Mouse (Mus musculus): Measurements from ENCODE around the gene Pakap.

Gene Pakap

GRCm38 (mm10) chr4:57674351-57674750, 106.4 kb downstream of the Pakap start:
- in situ Hi-C loops (cut with MboI) = loop anchor here (5.0 kb wide), 1 partner anchor 208 kb away; no protein-coding TSS in a partner anchor

GRCm38 (mm10) chr4:57675387-57675786, 107.4 kb downstream of the Pakap start:
- in situ Hi-C loops (cut with MboI) = no loop called here

GRCm38 (mm10) chr4:57677916-57678315, 109.9 kb downstream of the Pakap start:
- in situ Hi-C loops (cut with MboI) = no loop called here

DNA sequence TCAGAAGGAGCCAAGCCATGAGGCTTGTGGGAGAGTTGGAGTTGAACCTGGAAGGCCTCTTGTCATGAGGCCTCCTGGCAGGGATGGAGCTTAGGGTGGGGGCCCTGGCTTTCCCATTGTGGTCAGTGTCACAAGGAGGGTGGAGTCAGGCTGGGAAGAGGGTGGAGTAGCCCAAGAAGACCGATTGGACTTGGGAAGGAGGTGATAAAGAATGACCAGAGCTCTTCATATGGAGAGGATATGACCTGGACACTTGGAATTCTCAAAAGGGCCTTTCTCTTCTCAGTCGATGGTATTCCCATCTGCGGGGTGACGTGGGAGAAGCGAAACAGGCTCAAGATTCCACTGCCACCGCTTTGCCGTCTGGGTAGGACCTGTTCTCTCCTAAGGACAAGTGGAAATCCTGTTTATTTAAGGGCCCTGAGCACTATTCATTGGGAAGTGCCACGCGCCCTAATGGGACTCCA, 111.0 kb downstream of the Pakap start:
- in situ Hi-C loops (cut with MboI) = no loop called here

DNA sequence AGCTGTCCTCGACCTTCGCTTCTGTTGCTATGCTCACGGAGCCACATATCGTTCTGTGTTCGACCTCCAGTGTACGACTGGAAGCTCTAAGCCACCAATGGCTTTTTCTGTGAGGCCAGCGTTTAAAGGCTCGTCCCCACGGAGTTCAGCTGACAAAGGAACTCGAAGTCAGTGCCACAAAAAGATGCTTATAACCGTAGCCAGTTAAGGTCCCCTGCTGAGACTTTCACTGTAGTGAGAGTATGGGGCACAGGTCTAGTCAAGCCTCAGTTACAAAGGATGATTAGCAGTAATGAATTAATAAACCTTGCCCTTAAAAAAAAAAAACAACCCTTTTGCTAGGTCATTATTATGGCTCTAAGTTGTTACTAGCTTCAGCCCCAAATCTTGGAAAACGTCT, 112.2 kb downstream of the Pakap start:
- in situ Hi-C loops (cut with MboI) = no loop called here

DNA sequence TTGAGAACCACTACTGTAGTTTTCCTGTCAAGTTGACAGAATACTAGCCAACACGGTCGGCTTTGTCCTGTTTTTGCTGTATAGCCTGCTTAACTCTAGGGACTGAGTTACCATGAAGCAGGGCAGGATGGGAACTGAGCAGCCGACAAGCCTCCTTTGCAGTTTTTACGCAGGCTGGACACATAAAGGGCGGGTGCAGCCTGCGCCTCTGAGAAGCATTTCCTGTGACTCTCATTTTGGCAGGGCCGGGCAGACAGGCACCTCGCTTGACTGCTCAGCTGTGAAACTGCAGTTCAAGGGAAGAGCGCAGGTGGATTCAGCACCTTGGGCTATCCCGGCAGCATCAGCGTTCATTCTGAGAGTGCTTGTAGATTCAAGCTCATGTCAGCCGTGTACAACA, 113.5 kb downstream of the Pakap start:
- in situ Hi-C loops (cut with MboI) = no loop called here

DNA sequence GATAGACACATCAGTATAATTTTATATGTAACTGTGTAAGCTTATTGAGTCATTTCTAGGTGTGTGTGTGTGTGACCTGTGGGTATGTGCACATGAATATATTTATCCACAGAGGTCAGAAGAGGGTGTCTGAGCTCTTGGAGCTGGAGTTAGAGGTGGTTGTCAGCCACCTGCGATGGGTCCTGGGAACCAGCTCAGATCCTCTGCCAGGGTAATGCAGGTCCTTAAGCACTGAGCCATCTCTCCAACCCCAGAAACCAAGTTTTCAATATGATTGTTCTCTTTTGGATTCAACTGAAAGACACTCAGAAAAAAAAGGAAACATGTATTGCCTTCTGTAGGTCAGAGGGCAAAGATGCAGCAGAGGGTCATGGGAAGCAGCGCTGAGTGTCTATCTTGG, 114.4 kb downstream of the Pakap start:
- in situ Hi-C loops (cut with MboI) = no loop called here

DNA sequence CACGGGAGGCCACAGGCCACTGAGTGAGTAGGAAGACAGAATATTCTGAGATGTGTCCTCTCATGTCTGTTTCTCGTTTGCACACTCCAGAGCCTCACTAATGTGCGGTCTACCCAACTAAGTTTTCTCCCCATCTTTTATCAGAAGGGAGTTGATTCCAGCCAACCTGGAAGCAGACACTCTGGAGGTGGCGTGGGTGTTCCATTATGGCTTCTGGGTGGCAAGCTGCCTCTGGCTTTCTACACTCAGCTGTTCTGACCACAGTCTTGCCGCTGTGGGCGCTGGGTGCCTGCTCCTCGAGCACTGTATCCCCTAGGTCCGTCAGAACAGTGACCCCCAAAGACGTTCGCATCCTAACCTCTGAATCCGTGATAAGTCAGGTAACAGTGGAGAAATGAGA, 115.0 kb downstream of the Pakap start:
- in situ Hi-C loops (cut with MboI) = no loop called here

GRCm38 (mm10) chr4:57684676-57685215, 116.8 kb downstream of the Pakap start:
- in situ Hi-C loops (cut with MboI) = no loop called here

DNA sequence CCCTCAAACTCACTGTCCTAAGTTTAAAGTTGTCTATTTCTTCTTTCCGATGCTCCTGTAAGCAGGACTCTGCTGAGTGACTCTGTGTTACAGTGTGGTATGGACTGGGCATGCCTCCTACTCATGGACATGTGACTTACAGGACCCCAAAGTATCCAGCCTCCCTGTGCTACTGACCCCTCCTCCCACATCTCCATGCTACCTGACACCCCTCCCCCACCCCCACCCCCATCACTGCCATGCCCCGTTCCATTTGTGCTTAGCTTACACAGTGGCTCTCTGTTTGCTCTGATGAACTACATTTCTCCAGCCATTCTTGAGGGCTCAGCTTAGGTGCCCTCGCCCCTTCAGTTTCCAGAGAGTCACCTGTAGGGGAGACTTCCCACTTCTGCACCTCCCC, 118.8 kb downstream of the Pakap start:
- in situ Hi-C loops (cut with MboI) = no loop called here

DNA sequence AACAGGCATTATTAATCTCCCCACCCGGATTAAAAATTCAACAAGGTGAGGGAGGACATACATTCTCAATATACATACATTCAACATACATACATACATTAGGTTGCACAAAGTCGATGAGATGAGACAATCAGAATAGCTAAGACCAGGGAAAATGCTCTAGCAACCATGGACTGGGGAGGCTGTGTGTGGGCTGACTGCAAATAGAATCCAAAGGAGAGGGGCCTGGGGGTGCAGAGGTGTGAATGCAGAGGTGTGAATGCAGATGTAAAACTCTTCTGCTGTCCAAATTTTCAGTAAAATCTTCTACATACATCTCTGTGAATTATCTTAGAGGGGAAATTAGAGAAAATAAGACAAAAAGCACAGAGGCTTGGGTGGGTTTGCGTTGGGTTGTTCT, 119.6 kb downstream of the Pakap start:
- in situ Hi-C loops (cut with MboI) = no loop called here

DNA sequence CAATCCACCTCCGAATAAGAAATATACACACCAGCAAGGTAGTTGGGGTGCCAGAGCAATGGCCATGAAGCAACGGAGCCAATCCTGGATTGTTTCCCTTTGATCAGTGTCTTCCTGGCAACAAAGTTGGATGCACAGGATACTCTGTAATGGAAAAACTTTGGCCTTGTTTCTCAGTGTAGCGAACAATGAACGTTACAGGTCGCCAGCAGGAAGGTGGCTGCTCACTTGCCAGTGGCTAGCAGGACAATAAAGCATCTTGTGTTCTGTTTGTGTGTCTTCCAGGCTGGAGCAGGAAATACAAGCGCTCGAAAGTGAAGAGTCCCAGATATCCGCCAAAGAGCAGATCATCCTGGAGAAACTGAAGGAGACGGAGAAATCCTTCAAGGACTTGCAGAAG, 120.2 kb downstream of the Pakap start:
- in situ Hi-C loops (cut with MboI) = no loop called here

DNA sequence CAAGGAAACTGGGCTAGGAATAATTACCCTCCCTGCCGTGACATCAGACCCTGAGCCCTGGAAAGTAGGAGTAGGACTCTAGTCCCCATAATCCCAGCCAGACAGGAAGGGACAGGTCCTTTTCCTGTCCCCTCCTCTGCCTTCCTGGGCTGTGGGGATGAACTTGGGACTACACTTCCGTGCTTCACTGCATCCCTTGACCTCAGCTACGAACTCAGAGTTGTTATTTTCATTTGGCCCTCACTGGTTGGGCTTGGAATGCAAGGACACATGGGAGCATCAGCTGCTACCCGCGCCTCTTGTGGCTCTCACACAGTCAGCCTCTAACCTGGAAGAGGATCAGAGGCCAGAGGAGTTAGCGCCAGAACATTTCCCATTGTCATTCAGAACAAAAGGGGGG, 122.0 kb downstream of the Pakap start:
- in situ Hi-C loops (cut with MboI) = no loop called here

- in situ Hi-C loops (cut with MboI) = no loop called here
These were observed 122.8 kb downstream of the Pakap start for GRCm38 (mm10) chr4:57690805-57691204.

GRCm38 (mm10) chr4:57694356-57695136, 126.6 kb downstream of the Pakap start:
- in situ Hi-C loops (cut with MboI) = no loop called here

DNA sequence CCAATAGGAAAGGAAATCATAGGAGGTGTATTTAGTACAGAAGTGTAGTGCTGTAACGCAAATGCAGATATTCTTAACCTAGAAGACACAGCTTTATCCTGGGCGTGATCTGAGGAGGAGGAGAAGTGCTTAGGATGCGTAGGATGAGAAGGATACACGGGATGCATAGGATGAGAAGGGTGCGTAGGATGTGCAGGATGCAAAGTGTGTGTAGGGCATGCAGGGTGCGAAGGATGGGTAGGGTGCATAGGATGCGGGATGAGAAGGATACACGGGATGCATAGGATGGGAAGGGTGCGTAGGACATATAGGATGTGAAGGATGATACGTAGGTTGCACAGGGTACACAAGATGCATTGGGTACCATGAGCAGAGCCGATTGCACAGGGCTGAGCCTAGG, 129.0 kb downstream of the Pakap start:
- in situ Hi-C loops (cut with MboI) = no loop called here

DNA sequence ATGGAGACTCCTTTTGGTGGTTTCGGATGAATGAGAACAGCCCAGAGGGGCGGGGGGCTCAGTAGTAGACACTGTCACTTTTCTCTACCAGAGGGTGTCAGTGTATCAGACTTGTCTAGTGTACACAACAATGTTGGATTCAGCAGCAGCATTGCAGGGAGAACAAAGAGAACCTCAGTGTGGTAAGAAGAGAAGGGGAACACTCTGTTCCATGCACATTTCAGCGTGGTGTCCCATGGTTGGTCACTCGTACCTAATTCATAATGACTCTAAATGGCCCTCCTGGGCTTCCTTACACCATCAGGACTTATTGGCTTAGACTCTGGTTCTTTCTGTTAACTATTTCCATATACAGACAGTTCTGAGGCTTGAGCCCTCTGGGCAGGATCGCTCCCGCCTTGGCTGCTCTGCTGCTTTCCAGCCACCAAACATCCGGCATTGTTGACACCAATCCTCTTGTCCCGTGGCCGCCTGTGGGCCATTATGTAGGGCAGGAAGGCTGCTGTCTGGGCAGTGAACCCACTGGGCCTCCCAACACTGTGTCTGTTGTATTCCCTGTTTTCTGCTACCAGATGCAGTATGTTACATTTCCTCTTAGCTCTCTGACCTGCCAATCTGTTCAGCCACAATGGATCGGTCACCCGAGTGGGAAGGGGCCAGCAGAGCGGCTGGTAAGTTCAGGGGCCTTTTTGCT, 130.1 kb downstream of the Pakap start:
- in situ Hi-C loops (cut with MboI) = no loop called here

- in situ Hi-C loops (cut with MboI) = no loop called here
These were observed 133.6 kb downstream of the Pakap start for GRCm38 (mm10) chr4:57701576-57701975.

- in situ Hi-C loops (cut with MboI) = no loop called here
These were observed 135.8 kb downstream of the Pakap start for GRCm38 (mm10) chr4:57703574-57704470.

GRCm38 (mm10) chr4:57704575-57704974, 136.6 kb downstream of the Pakap start:
- in situ Hi-C loops (cut with MboI) = no loop called here

DNA sequence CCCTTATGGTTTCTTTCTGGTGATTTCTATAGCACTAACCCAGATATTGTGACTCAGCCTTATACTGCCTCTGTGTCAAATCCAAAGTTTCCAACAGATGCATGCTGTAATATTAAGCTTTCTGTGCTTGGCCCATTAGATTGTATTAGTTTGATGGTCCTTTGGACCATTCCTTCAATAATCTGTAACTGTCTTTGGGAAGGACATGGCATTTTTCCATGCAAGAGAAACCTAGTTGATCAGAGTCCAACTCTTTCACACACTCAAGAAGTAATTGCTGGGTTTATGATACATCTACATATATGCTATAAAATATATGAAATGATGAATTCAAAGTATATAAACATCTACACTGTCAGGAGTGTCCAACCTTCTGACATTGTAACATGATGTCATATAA, 147.9 kb downstream of the Pakap start:
- in situ Hi-C loops (cut with MboI) = no loop called here

GRCm38 (mm10) chr4:57716735-57717134, 148.8 kb downstream of the Pakap start:
- in situ Hi-C loops (cut with MboI) = no loop called here
